Mouse (Mus musculus) ES-E14 (cell line): ENCODE results near the gene Ctnna3.
"Not testable (repeated sequence)": the region's sequence is repeated elsewhere in the genome, so short reads cannot be mapped to it uniquely, and the experiment has no call there.

ENCODE experiments used
- HCFC1 ChIP-seq: IDR thresholded peaks from 2 replicates; pipeline ENCODE4 v1.6.1; 2012; ENCODE audit warnings: low read length, inconsistent platforms, borderline replicate concordance; ENCODE audit not compliant: insufficient read depth
- ZC3H11A ChIP-seq: IDR thresholded peaks from 2 replicates; pipeline ENCODE4 v1.6.1; 2012; ENCODE audit warnings: low read depth, mild to moderate bottlenecking, inconsistent platforms, low read length, borderline replicate concordance

DNA sequence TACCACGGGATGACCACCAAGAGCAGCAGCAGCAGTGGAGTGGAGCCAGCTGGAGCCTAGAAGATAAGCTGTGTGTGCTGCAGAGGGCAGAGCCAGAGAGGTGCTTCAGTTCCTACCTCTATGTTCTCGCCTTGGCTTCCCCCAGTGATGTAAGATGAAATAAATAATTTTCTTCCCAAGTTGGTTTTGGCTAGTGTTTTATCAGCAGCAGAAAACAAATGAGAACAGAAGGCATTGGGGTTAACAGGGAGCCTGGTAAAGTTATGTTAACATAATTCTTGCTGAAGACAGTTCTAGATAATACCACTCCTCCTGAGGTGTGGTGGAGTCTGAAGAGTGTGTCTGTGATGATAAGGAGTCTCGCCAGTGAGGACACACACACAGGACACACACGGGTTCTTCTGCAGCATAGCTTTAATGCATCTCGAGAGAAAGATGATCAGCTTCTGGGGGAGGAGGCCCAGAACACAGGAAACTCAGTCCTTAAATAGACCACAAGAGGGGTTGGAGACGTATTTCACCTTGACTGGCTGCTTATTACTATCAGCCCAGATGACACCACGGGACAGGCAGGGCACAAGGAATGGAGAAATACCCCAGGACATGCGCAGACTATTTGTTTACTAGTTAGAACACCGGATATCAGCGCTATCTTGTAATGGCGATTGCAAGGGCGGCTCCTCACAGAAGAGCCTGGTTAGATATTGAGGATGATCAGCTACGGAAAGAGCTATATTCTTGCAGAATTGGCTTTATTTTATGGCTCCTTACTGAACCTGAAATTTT lies 14.9 kb downstream of the Ctnna3 start:
- TF ChIP-seq HCFC1, ZC3H11A: not testable (repeated sequence)
